Mouse (Mus musculus) right cerebral cortex, postnatal 25 days (tissue): ENCODE results near the gene Mapkapk2.
"Not testable (repeated sequence)": the region's sequence is repeated elsewhere in the genome, so short reads cannot be mapped to it uniquely, and the experiment has no call there.

Experiments
- DNase-seq: peaks from one replicate; pipeline ENCODE4 v3.0.0; 2022

The Mapkapk2 gene

DNA sequence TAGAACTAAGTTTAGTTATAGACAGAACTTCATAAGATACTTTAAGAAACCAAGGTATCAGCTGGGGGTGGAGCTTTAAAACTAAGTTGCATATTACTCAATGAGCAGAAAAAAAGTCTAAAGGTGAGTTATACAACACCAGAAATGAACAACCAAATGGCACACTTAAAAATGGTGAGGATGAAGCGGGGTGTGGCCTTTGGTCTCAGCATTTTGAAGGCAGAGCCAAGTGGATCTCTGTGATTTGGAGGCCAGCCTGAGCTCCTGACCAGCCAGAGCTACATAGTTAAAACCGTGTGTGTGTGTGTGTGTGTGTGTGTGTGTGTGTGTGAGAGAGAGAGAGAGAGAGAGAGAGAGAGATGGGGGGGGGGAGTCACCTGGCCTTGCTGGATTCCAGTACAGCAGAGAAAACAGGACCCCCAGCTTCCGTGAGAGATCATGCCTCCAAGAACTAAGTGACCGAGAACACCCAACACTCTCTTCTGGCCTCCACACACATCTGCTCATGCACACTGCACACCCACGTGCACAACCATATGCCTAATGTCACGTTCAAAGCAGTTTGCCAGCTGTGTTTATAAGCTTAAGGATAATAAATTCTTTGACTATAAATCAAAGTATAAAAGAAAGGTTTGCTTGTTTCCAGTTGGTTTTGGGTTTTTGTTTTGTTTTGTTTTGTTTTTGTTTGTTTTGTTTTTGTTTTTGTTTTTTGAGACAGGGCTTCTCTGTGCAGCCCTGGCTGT lies 49.3 kb downstream of the Mapkapk2 start:
- no peak for DNase-seq

DNA sequence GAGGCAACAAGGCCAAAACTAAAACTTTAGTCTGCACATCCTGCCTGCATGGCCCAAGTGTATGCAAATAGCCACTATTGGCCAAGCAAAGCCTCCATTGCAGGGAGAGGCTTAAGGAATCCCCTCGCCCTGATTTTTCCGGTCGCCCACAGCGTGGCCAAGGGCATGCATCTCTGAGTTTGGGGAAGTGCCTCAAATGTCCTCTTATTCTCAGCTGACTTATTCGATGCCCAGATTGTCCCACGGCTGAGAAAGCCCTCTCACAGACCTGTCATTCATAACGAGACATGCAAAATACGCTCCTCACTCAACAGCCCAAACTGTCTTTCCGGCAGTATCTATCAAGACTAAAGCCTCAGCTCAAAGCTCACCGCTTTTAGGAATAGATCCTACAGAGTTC lies 51.0 kb downstream of the Mapkapk2 start:
- no peak for DNase-seq

DNA sequence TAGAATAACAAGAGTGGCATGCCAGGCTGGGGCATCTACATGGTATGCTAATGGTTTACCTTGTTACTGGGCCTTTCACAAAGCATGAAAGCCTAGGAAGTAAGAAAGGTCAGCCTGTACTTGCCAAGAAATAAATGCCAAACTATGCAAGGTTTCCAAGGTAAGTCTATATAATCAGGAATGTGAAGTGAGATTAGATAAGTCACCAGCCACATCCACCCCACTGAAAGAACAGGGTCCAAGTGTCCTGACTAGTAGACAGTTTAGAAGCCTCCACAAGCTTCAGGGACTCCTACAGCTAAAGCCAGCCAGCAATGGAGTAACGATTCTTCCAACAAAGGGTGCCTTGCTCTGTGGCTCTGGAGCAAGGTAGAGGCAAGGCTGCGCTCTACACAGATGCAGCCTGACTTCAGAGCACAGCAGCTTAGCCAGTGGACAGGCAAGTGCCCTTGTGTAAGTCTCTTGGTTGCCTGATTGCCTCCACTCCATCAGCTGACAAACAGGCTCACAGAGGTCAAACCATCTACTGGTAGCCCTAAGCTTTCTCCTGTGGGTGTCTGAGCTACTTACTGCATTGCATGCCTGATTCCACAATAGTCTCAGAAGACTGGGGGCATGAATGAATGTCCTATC lies 51.8 kb downstream of the Mapkapk2 start:
- DNase-seq = no peak

DNA sequence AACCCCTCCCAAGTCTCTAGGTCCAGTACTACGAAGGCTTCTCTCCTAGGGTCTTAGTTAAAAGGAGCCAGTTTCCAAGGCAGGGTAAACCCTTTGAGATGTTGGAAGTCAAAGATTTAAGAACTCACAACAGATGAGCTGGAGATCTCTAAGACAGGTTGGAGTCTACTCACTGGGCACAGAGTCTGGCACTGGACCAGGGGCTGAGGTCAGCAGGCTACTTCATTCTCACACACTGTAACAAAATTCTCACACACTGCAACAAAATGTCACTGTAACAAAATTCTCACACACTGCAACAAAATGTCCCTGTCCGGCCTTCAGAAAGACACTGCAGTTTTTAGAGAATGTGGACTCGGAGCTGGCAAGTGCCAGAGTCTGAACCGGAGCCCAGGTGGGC lies 54.0 kb downstream of the Mapkapk2 start:
- no peak for DNase-seq

DNA sequence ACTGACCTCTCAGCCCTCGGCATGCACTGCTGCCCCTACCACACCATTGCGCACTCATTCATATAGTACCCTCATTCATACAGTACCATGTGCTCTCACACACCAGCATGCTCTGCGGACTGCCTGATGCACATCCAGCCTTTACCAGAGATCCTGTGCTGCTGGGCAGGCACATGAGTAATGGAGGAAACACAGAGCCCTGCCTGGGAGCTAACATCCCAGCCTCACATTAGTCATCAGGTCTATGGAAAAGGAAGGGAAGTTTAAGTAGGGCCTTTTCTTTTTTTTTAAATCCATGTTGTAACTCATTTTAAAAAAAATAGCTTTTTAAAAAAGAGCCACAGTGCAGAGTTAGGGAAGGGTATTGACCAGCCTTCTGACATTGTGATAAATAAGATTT lies 54.9 kb downstream of the Mapkapk2 start:
- no peak for DNase-seq

DNA sequence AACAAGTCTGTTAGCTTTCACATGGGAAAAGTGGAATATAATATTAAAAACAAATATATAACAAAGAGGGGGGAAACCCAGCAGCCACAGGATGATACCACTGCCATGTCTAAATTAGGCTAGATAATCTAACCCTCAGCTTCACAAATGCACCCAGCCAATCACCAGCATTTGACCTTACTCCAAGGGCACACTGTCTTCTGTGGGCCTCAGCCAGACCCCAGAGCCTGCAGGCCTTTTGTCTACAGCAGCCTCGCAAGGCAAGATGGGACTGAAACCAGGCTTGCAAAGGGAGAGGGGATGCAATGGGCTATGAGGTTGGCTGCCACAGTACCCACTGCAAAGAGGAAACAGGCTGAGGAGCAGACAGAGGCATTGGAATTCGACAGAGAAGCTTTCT lies 55.4 kb downstream of the Mapkapk2 start:
- DNase-seq = no peak

DNA sequence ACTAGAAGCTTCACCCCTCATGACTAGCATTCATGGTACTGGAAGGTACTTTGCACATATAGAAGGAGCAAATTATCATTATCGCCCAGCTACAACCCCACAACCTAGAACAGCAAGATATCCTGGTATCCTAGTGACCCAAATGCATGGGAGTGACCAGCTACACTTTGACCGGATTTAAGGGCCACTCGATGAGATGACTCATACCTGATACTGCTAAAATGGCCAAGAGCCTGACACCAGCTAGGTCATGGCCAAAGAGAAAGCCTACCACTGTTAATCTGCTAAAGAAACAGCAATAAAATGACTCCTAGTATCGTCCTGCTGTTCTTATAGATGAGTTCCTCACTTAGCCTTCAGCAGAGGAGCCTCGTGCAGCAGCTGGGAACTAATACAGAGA lies 58.1 kb downstream of the Mapkapk2 start:
- no peak for DNase-seq

DNA sequence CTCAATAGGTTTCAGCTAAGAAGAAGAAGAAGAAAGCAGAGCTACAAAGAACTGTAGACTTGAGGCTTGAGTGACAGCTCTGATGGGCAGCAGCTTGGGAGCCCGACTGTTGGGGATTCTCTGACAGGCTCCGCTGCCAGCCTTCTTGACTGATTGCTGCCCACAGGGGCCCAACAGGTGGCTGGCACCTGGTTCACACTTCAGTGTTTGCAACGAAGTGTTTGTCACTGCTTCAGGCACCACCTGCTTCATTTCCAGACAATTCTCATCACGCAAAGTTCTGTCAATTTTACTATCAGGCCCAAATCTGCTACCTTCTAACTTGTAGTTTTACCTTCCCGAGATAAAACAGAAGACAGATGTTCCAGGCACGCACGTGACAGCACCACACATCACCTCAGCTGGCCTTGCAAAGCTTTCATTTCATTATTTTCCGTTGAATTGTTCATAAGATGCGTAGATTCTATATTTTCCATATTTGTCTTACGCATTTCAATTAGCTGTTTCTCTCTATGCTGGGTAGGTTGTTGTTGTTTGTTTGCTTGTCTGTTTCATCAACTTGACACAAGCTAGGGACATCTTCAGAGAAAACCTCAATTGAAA lies 59.1 kb downstream of the Mapkapk2 start:
- DNase-seq = no peak

DNA sequence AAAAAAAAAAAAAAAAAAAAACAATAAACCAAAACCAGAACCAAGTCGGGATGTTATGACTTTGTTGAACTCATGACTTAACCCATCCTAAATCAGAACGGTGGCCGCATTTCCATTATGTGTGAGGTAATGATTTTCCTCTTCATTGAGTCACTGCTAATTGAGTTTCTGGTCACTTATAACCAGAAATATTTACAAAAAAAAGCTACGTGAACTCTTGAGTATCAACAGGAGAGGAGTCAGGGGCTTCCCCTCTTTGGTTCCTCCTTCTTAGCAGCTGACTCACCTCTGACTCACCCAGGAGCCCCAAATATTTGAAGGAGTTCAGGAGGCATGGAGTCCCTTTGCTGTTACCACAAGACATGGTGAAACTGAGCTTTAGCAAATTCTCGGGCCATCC lies 59.6 kb downstream of the Mapkapk2 start:
- DNase-seq = no peak

DNA sequence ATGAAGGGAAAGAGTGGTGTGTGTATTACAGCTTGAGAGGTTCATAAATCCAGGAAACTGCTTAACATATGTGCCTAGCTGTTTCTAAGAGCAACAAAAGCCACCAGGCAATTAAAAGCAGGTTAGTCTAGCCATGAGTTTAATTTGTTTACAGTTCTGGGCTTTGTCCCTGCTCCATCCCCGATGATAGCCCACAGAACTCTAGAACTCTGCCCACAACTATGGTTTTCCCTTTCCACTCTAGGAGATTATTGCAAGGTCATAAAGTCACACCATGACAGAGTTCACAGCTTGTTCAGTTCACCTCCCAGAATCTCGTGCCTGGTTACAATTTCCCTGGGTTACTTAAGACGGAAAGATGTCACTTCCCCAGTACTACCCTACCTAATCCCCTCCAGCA lies 66.4 kb downstream of the Mapkapk2 start:
- DNase-seq = no peak

DNA sequence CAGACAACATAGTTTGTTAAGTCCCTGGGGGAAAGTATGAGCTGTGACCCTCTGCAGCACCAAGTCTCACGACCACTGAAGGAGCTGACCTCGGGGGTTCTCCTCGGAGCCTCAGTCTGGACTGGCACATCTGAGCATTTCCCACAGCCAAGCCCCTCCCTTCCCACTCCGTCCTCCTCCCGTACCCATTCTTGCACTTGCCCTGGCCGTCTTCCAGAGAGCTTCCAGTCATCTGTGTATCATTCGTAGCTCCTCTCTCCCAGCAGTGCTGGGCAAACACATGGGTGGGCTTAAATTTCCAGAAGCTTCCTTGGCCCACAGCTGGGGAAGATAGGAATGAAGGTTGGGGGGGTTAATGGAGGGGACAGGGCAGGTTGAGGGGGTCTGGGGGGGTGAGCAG lies 67.4 kb downstream of the Mapkapk2 start:
- no peak for DNase-seq

DNA sequence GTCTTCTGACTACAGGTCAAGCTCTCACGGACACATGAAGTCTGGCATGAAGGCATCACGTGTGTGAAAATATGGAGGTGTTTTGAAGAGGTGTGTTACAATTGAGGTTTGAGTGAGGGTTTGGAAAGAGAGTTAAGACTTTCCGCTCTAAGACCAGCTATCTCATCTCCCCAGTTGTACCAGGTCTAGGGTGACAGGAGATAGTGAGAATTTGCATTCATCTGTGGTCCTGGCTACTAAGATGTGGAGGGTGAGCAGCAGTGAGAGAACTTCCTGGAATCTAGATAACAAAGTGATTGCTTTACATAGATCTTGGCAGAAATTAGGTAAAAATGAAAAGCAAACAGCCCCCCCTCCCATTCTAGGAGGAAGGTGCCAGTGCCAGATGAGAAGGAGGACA lies 68.4 kb downstream of the Mapkapk2 start:
- DNase-seq = no peak

DNA sequence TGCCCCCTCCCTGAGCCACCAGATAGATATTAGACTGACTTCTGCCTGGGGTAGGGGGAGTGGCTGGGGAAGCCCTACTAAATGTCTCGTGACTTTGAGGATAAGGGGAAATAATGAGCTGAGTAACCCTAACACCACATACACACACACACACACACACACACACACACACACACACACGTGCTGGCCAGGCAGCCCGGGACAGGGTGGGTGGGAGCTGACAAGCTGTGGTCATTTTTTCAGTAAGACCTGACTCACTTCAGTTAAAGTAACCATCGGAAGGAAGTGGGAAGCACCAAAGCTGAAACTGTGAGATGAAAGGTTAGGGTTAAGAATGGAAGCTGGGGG lies 71.8 kb downstream of the Mapkapk2 start:
- DNase-seq = no peak

DNA sequence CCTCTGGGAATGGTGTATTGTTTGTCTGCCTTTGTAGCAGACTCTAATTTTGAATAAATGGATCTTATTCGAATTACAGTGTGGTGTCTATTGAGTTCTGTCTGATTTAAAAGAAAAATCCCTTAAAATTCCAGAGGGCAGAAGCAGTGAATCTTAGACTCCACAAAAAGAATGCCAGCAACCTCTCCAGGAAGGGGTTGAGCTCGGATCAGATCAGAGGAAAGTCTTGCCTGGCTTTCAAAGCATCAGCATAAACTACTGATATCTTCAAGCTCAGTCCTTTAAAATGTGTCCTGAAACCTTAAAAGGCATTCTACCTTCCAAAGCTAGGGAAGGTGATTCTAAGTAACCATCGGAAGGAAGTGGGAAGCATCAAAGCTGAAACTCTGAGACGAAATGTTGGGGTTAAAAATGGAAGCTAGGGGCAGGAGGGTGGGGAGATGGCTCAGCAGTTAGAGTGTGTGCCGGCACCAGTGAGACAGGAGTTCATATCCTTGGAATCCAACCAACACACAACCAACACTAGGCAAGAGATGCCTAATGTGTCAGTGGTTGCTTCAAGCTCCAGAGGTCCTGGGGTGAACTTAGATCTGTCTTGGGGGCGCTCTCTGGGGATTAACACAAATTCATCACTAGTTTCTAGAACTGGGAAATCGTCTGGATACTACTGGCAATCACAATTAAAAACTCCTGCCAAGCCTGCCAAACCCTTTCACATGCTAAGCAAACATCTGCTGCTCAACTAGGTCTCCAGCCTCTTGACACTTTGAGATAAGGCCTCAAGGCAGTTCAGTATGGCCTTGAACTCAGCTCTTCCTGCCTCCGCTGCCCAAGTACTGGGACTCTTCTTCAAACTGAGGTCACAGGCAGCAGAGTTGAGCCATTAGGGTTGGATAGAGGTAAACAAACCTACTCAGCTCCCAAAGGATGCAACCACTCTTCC lies 72.5 kb downstream of the Mapkapk2 start:
- DNase-seq = no peak

DNA sequence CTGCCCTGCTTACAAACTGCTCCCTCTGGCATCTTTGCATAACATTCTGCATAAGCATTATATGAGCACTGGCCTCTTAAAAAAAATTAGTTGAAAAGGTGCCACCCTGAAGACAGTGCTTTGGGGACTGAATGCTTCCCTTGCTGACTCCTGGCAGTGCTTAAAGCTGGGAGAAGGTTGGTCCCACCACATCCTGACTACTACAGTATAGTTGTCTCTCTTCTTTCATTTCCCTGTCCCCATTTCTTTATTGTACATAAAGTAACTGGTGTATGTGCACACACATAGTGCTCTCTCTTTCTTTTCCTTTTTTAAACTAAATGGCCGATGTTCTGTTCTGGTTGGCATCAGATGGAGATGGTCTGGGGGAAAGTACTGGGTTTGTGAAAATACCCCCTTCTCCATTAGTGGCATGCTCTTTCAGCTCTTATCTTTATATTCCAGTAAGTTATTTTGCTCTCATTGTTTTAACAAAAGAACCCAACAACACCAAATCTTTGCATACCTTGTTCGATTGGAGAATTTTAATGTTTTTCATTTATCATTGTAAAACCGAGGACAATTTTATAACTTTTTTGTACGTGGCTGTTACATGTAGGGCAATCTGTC lies 74.3 kb downstream of the Mapkapk2 start:
- not testable (repeated sequence) for DNase-seq

DNA sequence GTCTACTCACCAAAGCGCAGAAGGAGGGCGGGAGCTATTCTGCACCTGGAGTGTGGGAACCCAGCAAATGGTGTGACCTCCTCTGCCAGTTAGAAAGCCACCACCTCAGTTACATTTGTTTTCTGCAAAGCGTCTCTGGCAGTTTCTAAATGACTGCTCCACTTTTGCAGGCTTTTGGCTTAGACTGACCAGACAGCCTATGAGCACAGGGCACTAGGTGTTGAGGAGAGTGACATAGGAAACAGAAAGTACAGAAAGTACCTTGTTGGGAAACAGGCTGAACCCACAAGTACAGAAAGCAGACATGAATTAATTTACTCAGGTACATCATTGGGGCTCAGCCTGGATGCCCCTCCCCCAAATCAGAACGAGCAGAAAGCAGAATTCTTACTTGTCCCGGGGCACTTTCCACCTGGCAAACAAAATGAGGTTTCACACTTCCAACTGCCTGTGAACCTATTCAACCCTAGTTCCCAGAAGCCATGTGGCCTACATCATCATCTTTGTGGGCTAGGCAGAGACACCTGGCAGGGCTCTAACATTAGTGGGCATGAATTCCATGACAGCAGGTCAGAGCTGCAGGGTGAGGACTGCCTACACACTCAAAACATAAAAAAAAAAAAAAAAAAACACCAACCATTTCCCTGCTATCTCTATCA lies 74.9 kb downstream of the Mapkapk2 start:
- no peak for DNase-seq

DNA sequence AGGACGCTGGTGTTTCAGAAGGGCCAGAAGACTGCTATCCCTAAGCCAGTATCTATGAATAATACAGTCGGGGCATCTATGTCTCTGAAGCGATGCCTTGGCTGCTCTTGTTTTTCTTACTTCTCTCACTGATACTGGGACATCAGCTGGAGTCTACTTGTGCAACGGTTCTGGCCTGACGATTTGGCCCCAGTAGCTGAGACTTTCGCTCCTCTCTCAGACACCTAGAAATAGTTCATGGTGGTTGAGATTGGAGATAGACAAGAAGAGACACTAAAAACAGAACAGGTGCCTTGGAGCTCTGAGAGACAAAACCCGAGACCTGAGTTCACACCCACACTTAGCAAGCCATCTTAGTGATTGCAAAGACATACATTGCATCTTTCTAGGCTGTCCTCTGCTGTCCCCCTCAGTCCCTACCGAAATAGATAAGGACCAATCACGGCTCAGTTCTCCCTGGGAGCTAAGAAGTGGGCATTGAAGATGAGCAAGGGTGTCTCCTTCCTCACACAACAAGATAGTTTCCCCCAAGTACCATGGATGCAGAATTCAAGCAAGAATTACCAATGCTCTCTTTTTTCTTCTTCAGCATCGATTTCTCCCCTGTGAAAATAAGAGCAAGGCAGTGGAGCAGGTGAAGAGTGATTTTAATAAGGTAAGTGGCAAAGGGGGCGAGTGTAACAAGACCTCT lies 75.6 kb downstream of the Mapkapk2 start:
- no peak for DNase-seq

DNA sequence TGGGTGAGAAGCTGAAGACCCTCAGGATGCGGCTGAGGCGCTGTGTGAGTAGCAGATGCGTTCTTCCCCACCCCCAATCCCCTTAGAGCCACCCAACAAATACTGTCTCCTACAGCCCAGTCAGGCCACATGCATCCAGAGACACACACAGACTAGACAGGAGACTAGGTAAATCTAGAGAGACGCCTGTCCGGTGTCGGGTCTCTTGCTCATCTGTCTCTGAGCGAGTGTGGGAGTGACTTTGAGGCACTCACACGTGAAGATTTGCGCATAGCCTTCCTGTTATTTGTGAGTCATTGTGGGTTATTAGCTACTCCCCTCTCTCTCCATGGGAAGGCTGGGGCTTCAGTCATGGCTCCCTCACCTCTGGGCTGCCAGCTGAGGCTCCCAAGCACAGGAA lies 76.2 kb downstream of the Mapkapk2 start:
- DNase-seq = no peak

DNA sequence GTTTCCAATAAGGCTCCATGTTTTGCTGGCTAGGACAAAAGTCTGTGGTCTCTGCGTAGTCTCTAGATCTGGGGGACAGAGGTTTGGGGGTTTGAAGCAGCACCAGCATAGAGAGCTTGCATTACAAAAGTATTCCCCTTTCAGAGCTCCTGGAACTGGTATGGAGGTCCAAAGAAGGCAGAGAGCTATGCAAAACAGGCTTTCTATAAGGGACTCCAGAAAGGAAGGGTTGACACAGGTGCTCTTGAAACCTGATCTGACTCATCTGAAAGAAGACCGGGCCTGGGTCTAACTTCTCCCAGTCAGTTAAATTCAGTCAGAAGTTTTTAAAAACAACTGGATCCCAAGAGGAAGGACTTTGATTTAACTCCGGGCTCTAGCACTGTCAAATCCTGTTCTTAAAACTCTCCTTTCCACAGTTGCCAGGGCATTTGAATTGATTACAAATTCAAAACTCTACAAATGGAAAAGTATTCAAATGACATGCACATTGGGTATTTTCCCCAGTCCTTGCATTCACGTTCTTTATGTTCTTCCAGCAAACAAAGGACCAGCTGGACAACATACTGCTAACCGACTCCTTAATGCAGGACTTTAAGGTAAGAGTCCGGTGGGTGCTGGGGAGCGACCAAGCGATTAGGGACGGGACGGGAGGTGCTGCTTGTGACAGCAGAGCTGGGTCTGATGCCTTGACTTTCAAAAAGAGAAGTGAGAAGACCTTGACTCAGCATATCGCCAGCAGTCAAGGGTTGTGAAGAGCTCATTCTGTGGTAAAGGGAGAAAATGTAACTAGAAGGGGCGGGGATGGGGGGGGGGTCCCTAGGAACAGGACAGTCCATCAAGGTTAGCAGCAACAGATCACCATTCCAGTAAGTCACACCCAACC lies 77.0 kb downstream of the Mapkapk2 start:
- DNase-seq = no peak

DNA sequence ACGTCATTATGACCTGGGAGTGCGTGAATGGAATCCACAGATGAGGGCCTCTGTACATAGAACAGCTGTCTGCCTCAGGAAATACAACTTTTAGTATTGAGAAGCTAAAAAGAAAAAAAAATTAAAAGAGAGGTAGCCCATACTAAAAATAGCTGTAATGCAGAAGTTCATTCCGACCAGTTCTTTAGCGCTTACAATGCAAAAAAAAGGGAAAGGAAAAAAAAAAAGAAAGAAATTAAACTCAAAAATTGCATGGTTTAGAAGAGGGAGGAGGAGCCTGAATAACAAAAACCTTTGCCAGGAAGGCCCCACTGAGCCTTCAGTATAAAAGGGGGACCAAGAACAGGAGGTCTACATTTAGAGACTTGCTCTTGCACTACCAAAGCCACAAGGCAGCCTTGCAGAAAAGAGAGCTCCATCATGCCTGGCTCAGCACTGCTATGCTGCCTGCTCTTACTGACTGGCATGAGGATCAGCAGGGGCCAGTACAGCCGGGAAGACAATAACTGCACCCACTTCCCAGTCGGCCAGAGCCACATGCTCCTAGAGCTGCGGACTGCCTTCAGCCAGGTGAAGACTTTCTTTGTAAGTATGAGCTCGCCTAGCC lies 78.0 kb downstream of the Mapkapk2 start, which contains the start of gene Il10:
Il10 (plus strand) TSS at position 354 of the 607 bp plus-strand sequence.
- DNase-seq = no peak
